Mouse (Mus musculus) forebrain, embryonic 16.5 days (tissue): ENCODE measurements at regions not wholly inside any gene's neighbourhood (a gene's known extent, or its start where the extent isn't known, plus 50 kb on each side); places are given as distances from the start of the nearest gene placed in this dataset.

Experiments
- ATAC-seq: fragments of 200-750 bp; cut with Nextera tagmentation; 2 replicates; pipeline ENCODE4 v1.8.0; 2017; ENCODE audit warnings: mild to moderate bottlenecking, moderate library complexity
- H3K27ac ChIP-seq: fragments of 300-500 bp; sonication (generic); 2 replicates; pipeline ENCODE4 v1.5.1; 2014; ENCODE audit warnings: low read length, control low read depth
- H3K27me3 ChIP-seq: fragments of 300-500 bp; sonication (generic); replicated peaks from 2 replicates; pipeline ENCODE4 v1.6.1; 2014; ENCODE audit warnings: low read length; ENCODE audit not compliant: control insufficient read depth, insufficient read depth
- H3K36me3 ChIP-seq: fragments of 300-500 bp; sonication (generic); 2 replicates; pipeline ENCODE4 v1.6.1; 2014; ENCODE audit not compliant: control insufficient read depth, insufficient read depth
- H3K4me1 ChIP-seq: fragments of 300-500 bp; sonication (generic); replicated peaks from 2 replicates; pipeline ENCODE4 v1.6.1; 2014; ENCODE audit warnings: low read length; ENCODE audit not compliant: control insufficient read depth, insufficient read depth
- H3K4me2 ChIP-seq: fragments of 300-500 bp; sonication (generic); 2 replicates; pipeline ENCODE4 v1.6.1; 2014; ENCODE audit warnings: mild to moderate bottlenecking, low read length, control low read depth
- H3K4me3 ChIP-seq: fragments of 300-500 bp; sonication (generic); replicated peaks from 2 replicates; pipeline ENCODE4 v1.5.1; 2014; ENCODE audit warnings: mild to moderate bottlenecking, low read length, control low read depth
- H3K9ac ChIP-seq: fragments of 300-500 bp; sonication (generic); replicated peaks from 2 replicates; pipeline ENCODE4 v1.6.1; 2014; ENCODE audit warnings: low read depth, low read length, control low read depth
- H3K9me3 ChIP-seq: fragments of 300-500 bp; sonication (generic); 2 replicates; pipeline ENCODE4 v1.6.1; 2016; ENCODE audit warnings: low read length; ENCODE audit not compliant: control insufficient read depth
- WGBS: fragments of 180-500 bp; shearing (Covaris S2); extraction: QIAGEN DNeasy Blood & Tissue Kit; methylation state at CpG from one replicate; pipeline ENCODE4 v1.1.7; 2014; 5-methylcytosine and 5-hydroxymethylcytosine counted together

- Histone ChIP-seq H3K36me3 (no peaks in the 10 kb centered on the region), H3K9me3 (no peaks in the 10 kb centered on the region), H3K4me2 (no peak overlapping the region), H3K27me3 (no peaks in the 10 kb centered on the region), H3K4me1 (no peaks in the 10 kb centered on the region), H3K9ac (no peak overlapping the region), H3K27ac (no peak overlapping the region), H3K4me3 (no peak overlapping the region)
- no peak for ATAC-seq
- 76% methylated on average over 2 of the region's 2 CpGs for WGBS
Measured at GRCm38 (mm10) chr3:99049305-99049704, 91.6 kb upstream of the Wars2 start.

- no peak for ATAC-seq
- H3K27me3 ChIP-seq, result no peaks in the 10 kb centered on the region
- no peaks in the 10 kb centered on the region for H3K36me3 ChIP-seq
- H3K4me1 ChIP-seq, result no peaks in the 10 kb centered on the region
- no peak overlapping the region for H3K4me2 ChIP-seq
- no peak overlapping the region for H3K9ac ChIP-seq
- H3K4me3 ChIP-seq, result no peak overlapping the region
- no peaks in the 10 kb centered on the region for H3K9me3 ChIP-seq
- H3K27ac ChIP-seq, result no peak overlapping the region
- WGBS, result 78% methylated on average over 4 of the region's 4 CpGs
Measured at GRCm38 (mm10) chr3:99052176-99052575, 88.7 kb upstream of the Wars2 start.

- Histone ChIP-seq H3K4me2 (no peak overlapping the region), H3K36me3 (no peaks in the 10 kb centered on the region), H3K27me3 (no peaks in the 10 kb centered on the region), H3K9me3 (no peaks in the 10 kb centered on the region), H3K27ac (no peak overlapping the region), H3K4me3 (no peak overlapping the region), H3K9ac (no peak overlapping the region), H3K4me1 (no peaks in the 10 kb centered on the region)
- 85% methylated on average over 3 of the region's 3 CpGs for WGBS
- ATAC-seq, result no peak
Measured at GRCm38 (mm10) chr3:99067168-99067567, 73.7 kb upstream of the Wars2 start.
